Comparison of ENCODE assay signal across 8 mouse cellular contexts in genomic region chr2:14603784-14604781, GRCm38 (mm10). TPM values are rescaled to one million over a fixed set of nuclear protein-coding genes. Genes with fewer than 3 reads are reported as not detected.
DNase-seq lines count a peak whose midpoint lies in the region; ATAC-seq and TF ChIP-seq lines count a peak whose summit lies in the region.

No protein-coding gene starts in this region.

- TF ChIP-seq CTCF in Patski (IDR thresholded peaks at IDR 0.05): peak; percentile 23
- TF ChIP-seq CTCF in left cerebral cortex, adult 2 months (IDR thresholded peaks at IDR 0.05): peak; percentile 8

- peak overlapping the region; percentile 99 for H3K4me2 ChIP-seq in hindbrain, embryonic 15.5 days

- in situ Hi-C loops in Patski (cut with MboI; ENCODE audit: low pct_unique_long_range_greater_than_20kb): no loop called here

- intact Hi-C loops in left cerebral cortex, adult 2 months (cut with DNase I): loop anchor here (1.0 kb wide), 1 partner anchor 73 kb away; no protein-coding TSS in a partner anchor

- no peaks in the 10 kb centered on the region for H3K9me3 ChIP-seq in hindbrain, embryonic 15.5 days

- ATAC-seq in Patski: peak; percentile 81
- ATAC-seq in hindbrain, embryonic 15.5 days (ENCODE audit: low FRiP score, low read depth): peak; percentile 88

- peak overlapping the region; percentile 75 for H3K27ac ChIP-seq in hindbrain, embryonic 15.5 days (replicated peaks)
- peak overlapping the region; percentile 72 for H3K27ac ChIP-seq in left cerebral cortex, adult 2 months

- CTCF ChIA-PET in Patski (lab: Charles Lee): no interaction called here

- peaks cover 19% of the 10 kb centered on the region for H3K27me3 ChIP-seq in Patski
- H3K27me3 ChIP-seq in hindbrain, embryonic 15.5 days: peaks cover 3% of the 10 kb centered on the region; the same call in 1 of the 2 replicates

- POLR2A ChIA-PET in Patski (lab: Charles Lee): interaction anchor here (0.6 to 0.9 kb wide), 2 partner anchors 12 to 99 kb away, joined by 3 to 6 read pairs; no protein-coding TSS in a partner anchor

- peak overlapping the region; percentile 73 for H3K4me3 ChIP-seq in hindbrain, embryonic 15.5 days
- H3K4me3 ChIP-seq in left cerebral cortex, adult 2 months: peak overlapping the region; percentile 69

- WGBS in hindbrain, embryonic 15.5 days: under 1% methylated on average over 75 of the region's 83 CpGs

- H3K4me1 ChIP-seq in hindbrain, embryonic 15.5 days (replicated peaks): peaks cover 21% of the 10 kb centered on the region

- no peaks in the 10 kb centered on the region for H3K36me3 ChIP-seq in hindbrain, embryonic 15.5 days

- DNase-seq in Patski (ENCODE audit: low read depth, low spot score): no peak
- DNase-seq in cerebellum, postnatal 14 days: peak; percentile 52 to 71
- peak; percentile 7 for DNase-seq in gastrocnemius, adult 18-20 months (ENCODE audit: low spot score)
- DNase-seq in left cerebral cortex, adult 2 months (ENCODE audit: extremely low spot score in 1 of 2, low spot score in 2 of 2): peak; percentile 66 to 78
- peak; percentile 79 to 89 for DNase-seq in lung, postnatal 4 days
- DNase-seq in right cerebral cortex, adult 2 months (ENCODE audit: low spot score in 2 of 2): peak; percentile 58 to 66
- peak; percentile 41 for DNase-seq in urinary bladder, postnatal 25 days (ENCODE audit: low spot score)

- H3K9ac ChIP-seq in hindbrain, embryonic 15.5 days: peak overlapping the region; percentile 62

RNA-seq across cellular contexts. Expression of gene Cacnb2, which starts 1.2 kb away (rescaled TPM):
- polyA plus RNA-seq in Patski (2021): 0.91 TPM
- under 1 TPM; 0.32 to 0.81 TPM for total RNA-seq in gastrocnemius, adult 18-20 months (2021)
- polyA plus RNA-seq in hindbrain, embryonic 15.5 days (2015; fragmentation: Nextera tagmentation; extraction: Ambion mirVana): 7.5 and 8.2 TPM in 2 replicates
- total RNA-seq in left cerebral cortex, adult 2 months (2021): 10 to 100 TPM; 45.0 to 51.9 TPM

Comparison
In these comparisons a context has a peak if more than half of its experiments do, and no peak if none do; other contexts are left out.
1. RNA of gene Cacnb2, which starts 1.2 kb away (total RNA-seq): 45.0 to 51.9 TPM in left cerebral cortex, adult 2 months; 0.32 to 0.81 TPM in gastrocnemius, adult 18-20 months; every median in the first group is over 10 times any median in the second.